Mouse (Mus musculus) kidney, postnatal 4 days (tissue): ENCODE measurements at regions not wholly inside any gene's neighbourhood (a gene's known extent, or its start where the extent isn't known, plus 50 kb on each side); places are given as distances from the start of the nearest gene placed in this dataset.
"Not testable (repeated sequence)": the region's sequence is repeated elsewhere in the genome, so short reads cannot be mapped to it uniquely, and the experiment has no call there.

Experiments used
- DNase-seq, 2 experiments: peaks; one replicate each; pipeline ENCODE4 v3.0.0; 2021; ENCODE audit warnings: mixed read lengths in 2 of 2

GRCm38 (mm10) chr16:50010074-50010473 is 209.7 kb downstream of the Cd47 start:
- DNase-seq = no peak

- peak in 1 of 2 experiments; percentile 36 for DNase-seq
Measured at GRCm38 (mm10) chr16:50010532-50010971, 210.2 kb downstream of the Cd47 start.

GRCm38 (mm10) chr16:50023885-50024284 is 223.6 kb downstream of the Cd47 start:
- DNase-seq = no peak

GRCm38 (mm10) chr16:50026100-50026884 is 226.0 kb downstream of the Cd47 start:
- DNase-seq = no peak

- no peak for DNase-seq
Measured at GRCm38 (mm10) chr16:50027189-50027588, 226.9 kb downstream of the Cd47 start.

- DNase-seq = no peak
Measured at GRCm38 (mm10) chr16:50029711-50030110, 229.4 kb downstream of the Cd47 start.

- DNase-seq = not testable (repeated sequence)
Measured at GRCm38 (mm10) chr16:50030355-50030754, 230.0 kb downstream of the Cd47 start.

GRCm38 (mm10) chr16:50030905-50031369 is 230.6 kb downstream of the Cd47 start:
- DNase-seq = no peak

GRCm38 (mm10) chr16:50032798-50033197 is 232.5 kb downstream of the Cd47 start:
- DNase-seq = no peak

- DNase-seq = peak; percentile 9 to 14
Measured at GRCm38 (mm10) chr16:50036296-50036734, 236.0 kb downstream of the Cd47 start.

GRCm38 (mm10) chr16:50044103-50044502 is 243.8 kb downstream of the Cd47 start:
- no peak for DNase-seq

GRCm38 (mm10) chr16:50045552-50046547 is 245.5 kb downstream of the Cd47 start:
- DNase-seq = peak; percentile 76 to 81

GRCm38 (mm10) chr16:50063540-50063939 is 263.2 kb downstream of the Cd47 start:
- DNase-seq = no peak

GRCm38 (mm10) chr16:50065336-50066082 is 265.2 kb downstream of the Cd47 start:
- DNase-seq = no peak

- DNase-seq = peak; percentile 60 to 71
Measured at GRCm38 (mm10) chr16:50069033-50069432, 268.7 kb downstream of the Cd47 start.

GRCm38 (mm10) chr16:50070728-50071127 is 270.4 kb downstream of the Cd47 start:
- no peak for DNase-seq

GRCm38 (mm10) chr16:50072853-50073360 is 272.6 kb downstream of the Cd47 start:
- no peak for DNase-seq

GRCm38 (mm10) chr16:50073979-50074378 is 273.6 kb downstream of the Cd47 start:
- DNase-seq = peak in 1 of 2 experiments; percentile 10

- DNase-seq = no peak
Measured at GRCm38 (mm10) chr16:50075641-50076040, 275.3 kb downstream of the Cd47 start.

- DNase-seq = no peak
Measured at GRCm38 (mm10) chr16:50081511-50081910, 281.2 kb downstream of the Cd47 start.

- no peak for DNase-seq
Measured at GRCm38 (mm10) chr16:50092318-50092717, 292.0 kb downstream of the Cd47 start.

GRCm38 (mm10) chr16:50092780-50093179 is 292.4 kb downstream of the Cd47 start:
- no peak for DNase-seq
